Mouse (Mus musculus): ENCODE data around the gene BC003965. TPM values are rescaled to one million over a fixed set of nuclear protein-coding genes. Genes with fewer than 3 reads are reported as not detected.
"Not testable (repeated sequence)": the region's sequence is repeated elsewhere in the genome, so short reads cannot be mapped to it uniquely, and the experiment has no call there.

Gene BC003965
- polyA plus RNA-seq, 2 experiments from 2014 or later, result 15.6 to 20.7 TPM

GRCm38 (mm10) chr17:25219492-25220295, 35.3 kb downstream of the BC003965 start:
- ATAC-seq, result peak; percentile 32

GRCm38 (mm10) chr17:25220746-25221145, 36.4 kb downstream of the BC003965 start:
- ATAC-seq, result no peak

GRCm38 (mm10) chr17:25221821-25222503, 37.6 kb downstream of the BC003965 start:
- ATAC-seq, result peak; percentile 32

GRCm38 (mm10) chr17:25222504-25222940, 38.2 kb downstream of the BC003965 start:
- ATAC-seq, result peak; percentile 60

GRCm38 (mm10) chr17:25222951-25223601, 38.7 kb downstream of the BC003965 start:
- peak; percentile 5 for ATAC-seq

- peak; percentile 79 for ATAC-seq
Observed at GRCm38 (mm10) chr17:25224586-25225222, 40.4 kb downstream of the BC003965 start.

GRCm38 (mm10) chr17:25225659-25226058, 41.3 kb downstream of the BC003965 start:
- ATAC-seq, result no peak

GRCm38 (mm10) chr17:25227991-25228390, 43.6 kb downstream of the BC003965 start:
- no peak for ATAC-seq

- not testable (repeated sequence) for ATAC-seq
Observed at GRCm38 (mm10) chr17:25230014-25230655, 45.8 kb downstream of the BC003965 start.

GRCm38 (mm10) chr17:25230700-25231099, 46.3 kb downstream of the BC003965 start:
- no peak for ATAC-seq

GRCm38 (mm10) chr17:25231621-25232020, 47.3 kb downstream of the BC003965 start:
- not testable (repeated sequence) for ATAC-seq

- ATAC-seq, result no peak
Observed at GRCm38 (mm10) chr17:25235635-25236034, 51.3 kb downstream of the BC003965 start.

Other genes starting within 250 kb of the BC003965 start
- gene Mapk8ip3, start 247.6 kb upstream of the BC003965 start, polyA plus RNA-seq (2017; shearing (Covaris generic)), result 10 to 100 TPM; 31.7 to 41.9 TPM
- gene Jpt2, start 223.9 kb upstream of the BC003965 start, polyA plus RNA-seq (2017; shearing (Covaris generic)), result 10 to 100 TPM; 28.2 to 39.5 TPM
- 1 to 10 TPM; 6.1 to 7.4 TPM for gene Cramp1l, start 168.8 kb upstream of the BC003965 start, polyA plus RNA-seq (2017; shearing (Covaris generic))
- gene Ift140, start 168.5 kb upstream of the BC003965 start, polyA plus RNA-seq (2017; shearing (Covaris generic)), result 10 to 100 TPM; 12.3 to 25.1 TPM
- gene Tmem204, start 101.0 kb upstream of the BC003965 start, polyA plus RNA-seq (2017; shearing (Covaris generic)), result under 1 TPM; 0.56 to 0.79 TPM
- gene Telo2, start 68.6 kb upstream of the BC003965 start, polyA plus RNA-seq (2017; shearing (Covaris generic)), result 10 to 100 TPM; 24.4 to 36.8 TPM
- not detected for gene Ptx4, start 63.8 kb upstream of the BC003965 start, polyA plus RNA-seq (2017; shearing (Covaris generic))
- gene Clcn7, start 51.2 kb upstream of the BC003965 start, polyA plus RNA-seq (2017; shearing (Covaris generic)), result 10 to 100 TPM; 18.2 to 33.2 TPM
- gene Ccdc154, start 22.1 kb upstream of the BC003965 start, polyA plus RNA-seq (2017; shearing (Covaris generic)), result not detected
- gene Gm38655, start 9.1 kb upstream of the BC003965 start, polyA plus RNA-seq (2017; shearing (Covaris generic)), result not detected
- 10 to 100 TPM; 18.4 to 30.0 TPM for gene Unkl, start 3.8 kb downstream of the BC003965 start, polyA plus RNA-seq (2017; shearing (Covaris generic))
- gene Gnptg, start 55.6 kb downstream of the BC003965 start, polyA plus RNA-seq (2017; shearing (Covaris generic)), result 10 to 100 TPM; 76.7 to 77.2 TPM
- 10 to 100 TPM; 35.1 to 36.0 TPM for gene Tsr3, start 55.6 kb downstream of the BC003965 start, polyA plus RNA-seq (2017; shearing (Covaris generic))
- 10 to 100 TPM; 14.4 to 31.1 TPM for gene Baiap3, start 71.8 kb downstream of the BC003965 start, polyA plus RNA-seq (2017; shearing (Covaris generic))
- gene Ube2i, start 90.1 kb downstream of the BC003965 start, polyA plus RNA-seq (2017; shearing (Covaris generic)), result 100 to 1,000 TPM; 417 to 488 TPM
- not detected for gene Prss34, start 113.8 kb downstream of the BC003965 start, polyA plus RNA-seq (2017; shearing (Covaris generic))
- gene Prss28, start 124.1 kb downstream of the BC003965 start, polyA plus RNA-seq (2017; shearing (Covaris generic)), result not detected
- not detected for gene Prss29, start 134.1 kb downstream of the BC003965 start, polyA plus RNA-seq (2017; shearing (Covaris generic))
- gene Tpsab1, start 161.0 kb downstream of the BC003965 start, polyA plus RNA-seq (2017; shearing (Covaris generic)), result not detected
- gene Tpsb2, start 181.8 kb downstream of the BC003965 start, polyA plus RNA-seq (2017; shearing (Covaris generic)), result not detected
- not detected for gene Tpsg1, start 184.7 kb downstream of the BC003965 start, polyA plus RNA-seq (2017; shearing (Covaris generic))
- not detected for gene Cacna1h, start 249.2 kb downstream of the BC003965 start, polyA plus RNA-seq (2017; shearing (Covaris generic))